Mouse (Mus musculus) lung, adult 2 months (tissue): Measurements from ENCODE around the gene Gemin4. TPM values are rescaled to one million over a fixed set of nuclear protein-coding genes. Genes with fewer than 3 reads are reported as not detected.

ENCODE experiments used
- DNase-seq: peaks from one replicate; pipeline ENCODE4 v3.0.0; 2022
- H3K4me1 ChIP-seq: fragments of 200-500 bp; 2 replicates; pipeline ENCODE4 v1.6.1; 2011; ENCODE audit warnings: low read length; ENCODE audit not compliant: control insufficient read depth, insufficient read depth
- H3K4me3 ChIP-seq: fragments of 200-500 bp; replicated peaks from 2 replicates; pipeline ENCODE3; 2011; ENCODE audit warnings: low read depth, mild to moderate bottlenecking, control low read depth, low read length; ENCODE audit errors: extremely low read depth
- CTCF ChIP-seq: fragments of 200-500 bp; IDR thresholded peaks from 2 replicates; pipeline ENCODE4 v1.5.1; 2011; ENCODE audit warnings: mild to moderate bottlenecking, low read length, control low read depth; ENCODE audit not compliant: insufficient read depth
- POLR2A ChIP-seq: fragments of 200-500 bp; IDR thresholded peaks from 2 replicates; pipeline ENCODE4 v1.6.1; 2011; ENCODE audit warnings: low read depth, mild to moderate bottlenecking, control low read depth, low read length, borderline replicate concordance; ENCODE audit errors: extremely low read depth
- WGBS: fragments of 180-500 bp; shearing (Covaris S2); methylation state at CpG from one replicate; pipeline ENCODE4 v1.1.7; 2018; 5-methylcytosine and 5-hydroxymethylcytosine counted together
- polyA plus RNA-seq: library from polyadenylated mRNA; depleted of rRNA; stranded (reverse); fragments of >200 nt; gene quantifications from 2 replicates; pipeline ENCODE4 v1.2.3, GENCODE M21; 2012; rRNA removed

Gene Gemin4
- polyA plus RNA-seq, 1 experiment, result 6.6 TPM

DNA sequence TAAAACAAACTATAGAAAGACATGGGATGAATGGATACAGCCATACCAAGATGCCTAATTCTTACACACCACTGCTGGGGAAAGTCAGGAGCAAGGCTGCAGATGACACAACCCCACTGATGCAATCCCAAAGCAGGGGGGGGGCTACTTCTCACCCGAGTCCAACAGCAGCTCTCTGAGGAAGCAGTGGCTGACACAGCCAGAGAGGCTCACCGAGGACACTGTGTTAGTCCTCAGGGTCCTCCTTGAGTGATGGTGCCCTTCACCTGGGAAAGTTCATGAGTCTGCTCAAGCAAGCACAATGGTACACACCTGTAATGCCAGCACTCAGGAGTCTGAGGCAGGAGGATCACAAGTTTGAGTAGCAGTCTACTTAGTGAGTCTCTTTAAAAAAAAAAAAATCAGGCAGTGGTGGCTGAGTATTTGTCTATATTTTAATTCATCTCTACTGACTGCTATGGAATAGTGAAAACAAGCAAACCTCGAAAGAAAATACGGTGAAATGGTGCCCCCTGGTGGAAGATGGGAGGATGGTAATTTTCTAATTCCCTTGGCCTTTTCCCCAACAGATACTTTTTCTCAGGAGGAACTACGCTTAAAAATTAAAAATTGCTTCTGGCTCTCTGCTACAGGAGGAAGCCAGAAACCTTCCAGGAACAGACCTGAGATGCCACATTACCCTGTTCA is 50.2 kb downstream of the Gemin4 start:
- peak; percentile 68 for DNase-seq
- TF ChIP-seq CTCF, result peak; percentile 56; the same call in 1 of the 2 replicates
- TF ChIP-seq POLR2A, result no peak
- no peak overlapping the region for H3K4me3 ChIP-seq
- WGBS, result 14% methylated on average over 5 of the region's 5 CpGs
- H3K4me1 ChIP-seq, result no peaks in the 10 kb centered on the region

GRCm38 (mm10) chr11:76166657-76167056 is 50.8 kb downstream of the Gemin4 start:
- 69% methylated on average over 4 of the region's 4 CpGs for WGBS
- TF ChIP-seq CTCF (no peak), POLR2A (no peak)
- Histone ChIP-seq H3K4me1 (no peaks in the 10 kb centered on the region), H3K4me3 (no peak overlapping the region)
- DNase-seq, result no peak

Other genes with a start within 250 kb of the Gemin4 start
- 13.6 and 14.8 TPM in 2 replicates for gene 1700016K19Rik, start 217.8 kb downstream of the Gemin4 start, polyA plus RNA-seq
- gene Rflnb, start 189.9 kb downstream of the Gemin4 start, polyA plus RNA-seq, result 15.6 and 16.0 TPM in 2 replicates
- 16.3 and 22.2 TPM in 2 replicates for gene Vps53, start 38.0 kb downstream of the Gemin4 start, polyA plus RNA-seq
- 26.3 and 115 TPM in 2 replicates for gene Fam57a, start 38.0 kb downstream of the Gemin4 start, polyA plus RNA-seq
- gene Dbil5, start 56 bp downstream of the Gemin4 start, polyA plus RNA-seq, result 0.76 TPM in 1 of 2 replicates, not detected in the other
- gene Mrm3, start 26.1 kb upstream of the Gemin4 start, polyA plus RNA-seq, result 3.3 and 3.6 TPM in 2 replicates
- 5.9 and 11.9 TPM in 2 replicates for gene Glod4, start 26.1 kb upstream of the Gemin4 start, polyA plus RNA-seq
- gene Nxn, start 181.5 kb upstream of the Gemin4 start, polyA plus RNA-seq, result 16.0 and 19.1 TPM in 2 replicates
- gene Timm22, start 189.3 kb upstream of the Gemin4 start, polyA plus RNA-seq, result 9.8 and 10.5 TPM in 2 replicates